Mouse (Mus musculus) liver, adult 2 months (tissue): ENCODE data around the gene Igfbp6.

Experiments
- CTCF ChIP-seq: fragments of 200-500 bp; IDR thresholded peaks from 2 replicates; pipeline ENCODE4 v1.5.1; 2011; ENCODE audit warnings: low read depth, low read length, control low read depth
- POLR2A ChIP-seq: fragments of 200-500 bp; IDR thresholded peaks from 2 replicates; pipeline ENCODE4 v1.6.1; 2011; ENCODE audit warnings: low read length, control low read depth; ENCODE audit not compliant: insufficient read depth; ENCODE audit errors: extremely low read depth

DNA sequence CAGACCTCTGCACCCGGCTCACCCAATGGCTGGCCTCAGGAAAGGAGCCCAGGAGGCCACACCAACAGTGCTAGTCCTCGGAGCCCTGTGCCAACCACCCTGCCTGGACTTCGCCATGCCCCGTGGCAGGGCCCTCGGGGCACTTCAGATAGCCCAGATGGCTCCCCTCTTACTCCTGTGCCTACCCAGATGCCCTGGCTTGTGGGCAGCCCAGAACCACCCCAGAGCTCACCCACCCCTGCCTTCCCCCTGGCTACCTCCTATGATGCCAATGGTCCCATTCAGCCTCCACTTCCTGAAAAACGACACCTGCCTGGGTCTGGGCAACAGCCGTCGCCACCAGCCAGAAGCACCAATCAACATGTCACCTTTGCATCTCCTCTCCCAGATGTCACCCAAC is 31.3 kb upstream of the Igfbp6 start:
- TF ChIP-seq CTCF (no peak), POLR2A (no peak)
